Mouse (Mus musculus): ENCODE data around the gene Ppt2. TPM values are rescaled to one million over a fixed set of nuclear protein-coding genes. Genes with fewer than 3 reads are reported as not detected.

The Ppt2 gene
- total RNA-seq, 2 experiments from 2014 or later, result 47.9 to 49.3 TPM

DNA sequence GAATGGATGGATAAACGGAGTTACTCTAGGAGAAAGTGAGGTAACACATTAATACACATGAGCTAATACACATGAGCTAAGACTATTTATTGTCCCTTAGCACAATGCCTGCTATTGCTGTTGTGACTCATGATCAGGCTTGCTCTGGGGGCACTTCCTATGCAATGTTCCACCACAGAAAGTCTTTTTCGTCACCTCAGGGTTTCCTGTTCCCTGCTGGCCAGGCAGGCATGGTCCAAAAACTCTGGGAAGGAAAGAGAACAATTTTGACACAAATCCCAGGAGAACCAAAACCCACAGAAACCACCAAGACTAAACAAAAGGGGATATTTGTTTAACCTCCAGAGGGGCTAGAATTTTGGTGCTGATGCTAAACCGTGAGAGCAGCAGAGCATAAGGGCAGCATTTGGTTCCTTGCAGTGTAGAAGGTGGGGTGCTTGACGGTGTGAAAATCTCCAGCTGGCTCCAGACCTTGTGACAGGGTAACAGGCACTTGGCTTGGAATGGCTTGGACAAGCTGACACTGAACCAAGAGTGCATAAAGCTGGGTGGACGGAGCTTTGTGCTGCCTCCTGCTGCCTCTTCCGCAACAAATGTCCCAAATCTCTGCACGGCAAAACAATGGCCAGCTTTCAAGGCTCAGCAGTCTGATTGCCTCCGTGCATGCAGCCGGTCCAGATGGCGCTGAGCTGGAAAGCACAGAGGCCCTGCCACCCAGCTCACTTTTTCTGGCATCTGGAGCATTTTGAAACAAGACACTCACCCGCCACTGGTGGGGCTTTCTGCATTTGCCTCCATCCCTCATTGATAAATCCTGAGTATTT is 12.7 kb upstream of the Ppt2 start:
- peak in 1 of 2 experiments; percentile 75 for DNase-seq (ENCODE audit: low spot score in 2 of 2)

DNA sequence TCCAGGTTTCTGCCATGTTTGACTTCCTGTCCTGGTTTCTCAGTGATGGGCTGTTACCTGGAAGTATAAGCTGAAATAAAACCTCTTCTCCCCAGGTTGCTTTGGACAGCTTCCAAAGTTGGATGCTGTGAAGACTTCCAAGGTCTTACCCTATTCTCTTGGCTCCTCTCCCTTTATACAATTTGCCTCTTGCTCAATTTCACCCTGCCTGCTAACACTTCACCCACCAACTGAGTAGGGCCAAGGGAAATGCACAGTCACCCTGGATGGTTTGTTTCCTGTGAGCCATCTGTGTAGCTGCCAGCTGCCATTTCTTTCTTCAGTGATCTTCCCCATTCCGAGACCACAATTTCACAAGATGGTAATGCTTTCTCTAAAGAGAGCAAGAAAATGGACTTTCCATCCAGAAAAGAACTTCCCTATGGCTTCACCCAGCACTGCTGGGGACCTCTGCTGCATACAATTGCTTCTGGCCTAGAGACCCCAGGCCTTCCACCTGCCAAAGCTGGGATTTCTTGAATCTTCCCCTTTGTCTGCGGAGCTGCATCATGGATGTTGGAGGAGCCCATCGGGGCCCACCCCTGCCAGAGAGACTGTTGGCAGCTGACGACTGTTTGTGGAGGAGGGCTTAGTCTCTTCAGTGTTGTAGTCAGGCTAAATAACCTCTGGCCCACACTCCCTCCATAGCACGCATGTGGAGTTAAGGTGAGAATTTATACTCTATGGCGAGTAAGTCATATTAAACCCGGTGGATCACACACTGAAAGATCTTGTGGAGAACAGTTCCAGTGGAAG is 11.3 kb upstream of the Ppt2 start:
- no peak for DNase-seq (ENCODE audit: low spot score in 2 of 2)

DNA sequence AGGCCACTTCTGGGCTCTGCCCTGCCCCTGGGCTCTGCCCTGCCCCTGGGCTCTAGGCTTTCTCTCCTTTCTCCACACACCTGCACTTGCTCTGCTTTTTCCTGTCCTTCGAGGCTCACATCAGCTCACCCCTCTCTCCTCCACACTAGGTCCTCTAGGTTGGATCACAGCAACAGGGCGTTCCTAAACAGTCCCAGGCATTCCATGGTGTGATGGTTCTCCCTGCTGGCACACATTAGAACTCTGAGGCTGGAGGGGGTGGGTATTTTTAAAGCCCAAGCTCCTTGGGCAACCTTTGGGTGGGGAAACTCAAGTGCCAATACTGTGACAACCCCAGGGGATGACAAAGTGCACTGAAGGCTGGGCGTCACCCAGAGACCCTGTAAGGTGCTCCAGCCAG is 9.1 kb upstream of the Ppt2 start:
- DNase-seq (ENCODE audit: low spot score in 2 of 2), result no peak

DNA sequence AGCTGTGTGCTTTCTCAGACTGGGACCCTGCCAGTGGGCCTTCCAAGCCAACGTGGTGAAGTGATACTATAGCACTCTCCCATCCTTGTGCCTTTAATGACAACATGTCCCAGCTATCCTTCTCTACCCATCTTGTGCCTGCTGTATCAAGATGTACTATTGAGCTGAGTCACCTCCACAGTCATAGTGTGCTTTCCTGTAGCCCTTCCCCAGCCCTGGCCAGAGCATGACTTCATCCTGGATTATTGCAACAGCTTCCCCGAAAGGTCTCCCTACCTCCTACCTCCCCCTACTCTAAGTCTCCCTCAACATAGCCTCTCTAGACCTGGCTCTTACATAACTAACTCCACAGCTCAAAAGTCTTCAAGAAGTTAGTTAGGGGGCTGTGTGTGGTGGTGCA is 7.4 kb upstream of the Ppt2 start:
- no peak for DNase-seq (ENCODE audit: low spot score in 2 of 2)

DNA sequence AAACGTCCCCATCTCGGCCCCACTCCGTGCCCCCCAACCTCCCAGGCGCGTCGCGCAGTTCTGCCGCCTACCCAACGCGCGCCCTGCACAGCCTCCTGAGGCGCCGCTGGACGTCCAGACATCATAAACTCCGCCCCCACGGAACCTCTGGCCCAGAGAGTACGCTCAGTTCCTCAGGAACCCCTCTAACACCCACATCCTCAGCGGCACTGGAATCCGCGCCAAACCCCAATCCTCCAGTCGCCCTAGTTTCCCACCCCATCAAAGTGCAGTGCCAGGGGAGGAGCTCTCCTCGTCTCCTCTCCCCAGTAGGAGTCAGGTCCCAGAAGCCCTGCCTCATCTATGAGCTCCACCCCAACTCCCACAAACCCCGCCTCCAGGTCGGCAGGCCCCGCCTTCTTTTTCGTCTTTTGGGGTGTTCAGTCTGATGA is 4.0 kb upstream of the Ppt2 start:
- DNase-seq (ENCODE audit: low spot score in 2 of 2), result peak; percentile 91

DNA sequence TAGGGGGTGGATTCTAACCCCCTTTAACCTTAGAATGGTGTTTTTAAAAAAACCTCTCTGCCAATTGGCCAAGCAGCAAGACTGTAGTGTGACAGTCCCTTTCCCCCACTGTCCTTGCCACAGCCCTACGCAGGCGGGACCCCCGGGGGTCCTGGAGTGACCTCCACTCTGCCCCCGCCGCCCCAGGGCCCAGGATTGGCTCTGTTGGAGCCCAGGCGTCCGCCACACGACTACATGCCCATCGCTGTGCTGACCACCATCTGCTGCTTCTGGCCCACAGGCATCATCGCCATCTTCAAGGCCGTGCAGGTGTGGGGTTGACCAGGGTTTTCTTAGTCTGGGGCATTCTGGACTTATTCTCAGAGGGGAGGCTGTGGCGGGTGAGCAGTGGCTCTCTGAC is 3.3 kb upstream of the Ppt2 start:
- no peak for DNase-seq (ENCODE audit: low spot score in 2 of 2)

DNA sequence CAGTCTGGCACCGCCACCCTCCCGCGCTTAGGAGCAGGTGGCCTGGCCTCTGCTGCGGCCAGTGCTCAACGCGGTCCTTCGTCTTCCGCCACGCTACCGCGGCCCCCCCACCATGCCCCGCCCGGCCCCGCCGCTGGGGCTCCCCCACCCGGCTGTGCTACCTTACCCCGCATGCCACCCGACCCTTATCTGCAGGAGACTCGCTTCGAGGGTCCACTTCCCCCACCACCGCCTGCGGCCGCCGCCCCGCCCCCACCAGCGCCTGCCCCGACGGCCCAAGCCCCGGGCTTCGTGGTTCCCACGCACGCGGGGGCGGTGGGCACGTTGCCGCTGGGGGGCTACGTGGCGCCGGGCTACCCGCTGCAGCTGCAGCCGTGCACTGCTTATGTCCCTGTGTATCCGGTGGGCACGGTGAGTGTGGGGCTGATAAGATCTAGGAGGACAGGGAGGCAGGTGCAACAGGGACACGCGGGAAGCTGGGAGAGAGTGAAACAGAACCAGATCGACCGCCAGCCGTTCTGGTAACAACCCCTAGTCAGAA is 2.5 kb upstream of the Ppt2 start:
- peak in 1 of 2 experiments; percentile 46 for DNase-seq (ENCODE audit: low spot score in 2 of 2)

DNA sequence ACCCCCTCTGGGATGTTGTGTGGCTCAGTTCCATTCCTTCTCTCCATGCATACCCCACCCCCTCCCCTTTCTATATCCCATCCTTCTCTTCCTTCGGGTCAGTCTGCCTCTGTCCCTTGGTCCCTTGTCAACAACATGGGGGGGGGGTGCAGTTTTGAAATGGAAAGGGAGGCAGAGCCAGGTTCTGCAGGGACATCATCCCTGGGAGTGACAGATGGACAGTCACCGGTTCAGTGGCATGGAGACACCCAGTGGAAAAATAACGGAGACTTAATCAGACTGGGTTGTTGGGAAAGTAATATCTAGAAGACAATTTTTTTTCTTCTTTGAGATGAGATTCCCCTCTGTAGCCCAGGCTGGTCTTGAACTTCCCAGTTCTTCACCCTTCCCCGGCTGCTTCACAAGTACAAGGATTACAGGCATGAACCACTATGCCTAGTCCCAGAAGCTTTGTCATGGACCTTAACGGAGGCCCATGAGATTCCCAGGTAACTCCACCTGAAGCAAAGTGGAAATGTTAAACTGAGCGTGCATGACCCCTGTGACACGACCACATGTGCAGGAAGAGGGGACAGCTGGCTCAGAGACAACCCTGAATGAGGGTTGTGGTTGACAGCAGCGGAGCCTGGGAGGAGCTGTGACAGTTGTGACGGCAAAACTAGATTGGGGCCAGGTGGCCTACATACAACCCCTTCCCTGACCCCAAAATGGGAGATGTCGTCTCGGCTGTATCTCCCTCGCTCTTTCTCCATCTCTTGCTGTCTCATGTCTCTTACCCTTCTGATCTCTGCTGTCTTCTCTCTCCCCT is 1.7 kb upstream of the Ppt2 start:
- DNase-seq (ENCODE audit: low spot score in 2 of 2), result no peak

DNA sequence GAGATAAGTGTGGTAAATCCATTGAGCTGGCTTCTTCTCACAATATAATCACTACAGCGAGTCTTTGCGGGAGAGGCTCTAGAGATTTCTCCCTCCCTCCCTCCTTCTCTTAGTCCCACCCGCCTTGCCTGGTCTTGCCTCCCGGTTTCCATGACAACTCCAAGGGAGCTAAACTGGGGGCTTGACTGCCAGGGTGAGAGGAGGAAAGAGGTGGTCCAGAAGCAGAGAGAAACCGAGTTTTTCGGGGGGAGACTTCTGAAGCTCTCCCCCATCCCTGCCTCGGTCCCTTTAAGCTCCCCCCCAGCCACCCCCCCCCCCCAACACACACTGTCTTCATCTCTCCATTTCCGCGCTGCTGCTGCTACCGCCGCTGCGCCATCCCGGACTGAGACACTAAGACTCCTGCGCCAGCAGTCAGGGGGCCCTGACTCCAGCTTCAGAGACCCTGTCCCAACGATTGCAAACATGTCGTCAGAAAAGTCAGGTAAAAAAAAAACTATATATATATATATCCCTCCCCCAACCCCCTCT is 976 bp upstream of the Ppt2 start, which contains the start of gene Prrt1:
Prrt1 (plus strand) TSS at position 313 of the 531 bp plus-strand sequence.
- peak; percentile 75 to 85 for DNase-seq (ENCODE audit: low spot score in 2 of 2)

DNA sequence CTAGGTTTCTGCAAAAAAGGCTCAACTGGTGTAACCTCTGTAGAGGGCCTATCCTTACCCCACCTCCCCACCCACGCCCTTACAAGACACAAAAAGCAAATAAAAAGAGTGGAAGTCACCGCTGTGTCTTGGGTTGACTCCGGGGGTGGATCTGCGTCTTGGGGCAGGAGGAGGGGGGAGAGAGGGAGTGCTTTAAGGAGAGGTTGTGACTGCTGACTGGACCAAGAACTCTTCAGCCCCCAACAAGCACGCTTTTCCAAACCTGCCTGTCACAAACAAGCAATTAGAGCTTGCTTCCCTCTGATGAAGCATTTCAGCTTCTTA is 296 bp upstream of the Ppt2 start:
- DNase-seq (ENCODE audit: low spot score in 2 of 2), result no peak

DNA sequence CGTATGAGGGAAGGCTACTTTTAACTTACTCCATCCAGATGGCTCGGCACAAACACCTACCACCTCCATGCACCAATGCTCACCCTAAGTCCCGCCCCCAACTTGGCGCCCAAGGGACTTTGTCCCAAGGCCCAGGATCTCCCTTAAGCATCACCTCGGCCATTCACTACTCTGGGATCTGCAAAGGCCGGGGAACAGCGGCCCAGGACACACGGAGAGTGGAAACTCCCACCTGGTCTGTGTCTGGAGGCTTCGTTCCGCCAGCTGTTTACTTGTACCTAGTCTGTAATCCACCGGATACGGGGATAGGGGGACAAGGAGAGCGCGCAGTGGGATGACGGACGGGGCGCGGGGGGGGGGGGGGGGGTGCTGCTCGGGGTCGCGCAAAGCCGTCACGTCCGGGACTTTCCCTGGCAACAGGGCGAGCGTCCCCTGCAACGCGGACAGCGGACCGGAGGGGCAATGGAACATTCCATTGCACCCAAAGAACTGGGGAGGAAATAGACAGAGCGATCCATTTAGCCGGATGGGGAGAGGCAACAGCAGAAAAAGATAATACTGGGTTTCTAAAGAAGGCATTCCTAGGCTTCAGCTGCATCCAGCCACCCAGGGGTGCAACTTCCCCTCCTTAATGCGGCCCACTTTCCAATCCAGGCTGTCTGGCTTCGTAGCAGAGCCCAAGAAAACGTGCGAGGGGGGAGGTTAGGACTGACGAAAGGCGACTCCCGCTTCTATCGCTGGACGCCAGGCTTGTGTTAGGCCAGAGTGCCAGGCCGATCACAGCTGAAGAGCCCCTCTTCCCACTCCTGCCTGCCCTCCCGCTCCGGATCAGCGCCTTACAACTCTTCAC is 992 bp downstream of the Ppt2 start:
- DNase-seq (ENCODE audit: low spot score in 2 of 2), result peak; percentile 83 to 89

DNA sequence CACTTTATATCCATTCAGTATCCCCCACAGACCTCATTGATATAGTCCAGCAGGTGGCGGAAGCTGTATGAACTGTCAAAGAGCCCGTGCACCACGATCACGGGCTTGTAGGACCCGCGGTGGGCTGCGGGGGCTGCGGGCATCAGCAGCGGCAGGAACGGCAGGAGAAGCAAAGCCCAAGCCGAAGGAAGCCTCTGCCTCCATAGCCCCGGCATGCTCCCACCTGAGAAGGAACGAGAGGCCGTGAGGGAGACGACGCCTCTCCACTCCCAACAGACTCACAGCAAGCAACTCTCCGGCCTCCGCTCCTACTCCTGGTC is 1.6 kb downstream of the Ppt2 start:
- DNase-seq (ENCODE audit: low spot score in 2 of 2), result peak in 1 of 2 experiments; percentile 64

DNA sequence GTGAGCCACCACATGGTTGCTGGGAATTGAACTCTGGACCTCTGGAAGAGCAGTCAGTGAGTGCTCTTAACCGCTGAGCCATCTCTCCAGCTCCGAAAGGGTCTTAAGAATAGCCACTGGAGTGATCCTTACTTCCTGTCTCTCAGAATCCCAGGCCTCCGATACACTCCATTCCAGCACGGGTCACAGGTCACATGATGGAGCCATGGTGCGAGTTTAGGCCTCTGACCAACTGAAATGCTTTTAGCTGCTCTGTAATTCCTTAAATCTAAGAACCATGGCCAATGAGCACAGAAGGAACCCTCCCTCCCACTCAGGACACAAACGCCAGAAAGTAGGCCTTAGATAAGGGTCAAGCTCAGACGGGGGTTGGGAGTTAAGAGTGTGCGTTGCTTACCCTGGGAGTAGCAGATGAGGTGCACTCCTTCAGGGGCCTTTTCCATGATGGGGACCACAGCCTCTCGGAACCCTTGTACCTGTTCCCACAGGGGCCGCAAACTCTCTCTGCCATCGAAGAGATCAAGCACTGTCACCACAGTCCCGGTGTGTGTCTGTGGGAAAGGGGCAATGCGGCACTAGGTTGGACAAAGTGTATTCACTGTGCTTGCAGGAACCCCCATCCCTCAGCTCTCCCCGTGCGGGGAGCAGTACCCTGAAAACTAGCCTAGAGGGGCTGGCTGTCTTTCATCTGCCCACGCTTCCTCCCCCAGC is 2.1 kb downstream of the Ppt2 start:
- no peak for DNase-seq (ENCODE audit: low spot score in 2 of 2)

DNA sequence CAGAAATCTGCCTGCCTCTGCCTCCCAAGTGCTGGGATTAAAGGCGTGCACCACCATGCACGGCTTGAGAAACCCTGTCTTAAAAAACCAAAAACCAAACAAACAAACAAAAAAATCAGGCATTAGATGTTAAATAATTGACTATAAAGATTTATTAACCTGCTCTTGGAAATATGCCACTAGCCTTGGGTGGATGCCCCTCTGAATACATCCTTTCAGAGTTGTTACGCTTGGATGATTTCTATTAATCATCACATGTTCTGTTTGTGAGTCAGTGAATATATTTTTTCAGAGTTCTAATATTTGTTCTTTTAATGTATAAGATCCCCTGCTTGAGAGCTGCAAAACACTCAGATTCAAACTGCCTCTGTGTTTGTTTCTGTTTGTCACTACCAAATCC is 3.3 kb downstream of the Ppt2 start:
- DNase-seq (ENCODE audit: low spot score in 2 of 2), result no peak

DNA sequence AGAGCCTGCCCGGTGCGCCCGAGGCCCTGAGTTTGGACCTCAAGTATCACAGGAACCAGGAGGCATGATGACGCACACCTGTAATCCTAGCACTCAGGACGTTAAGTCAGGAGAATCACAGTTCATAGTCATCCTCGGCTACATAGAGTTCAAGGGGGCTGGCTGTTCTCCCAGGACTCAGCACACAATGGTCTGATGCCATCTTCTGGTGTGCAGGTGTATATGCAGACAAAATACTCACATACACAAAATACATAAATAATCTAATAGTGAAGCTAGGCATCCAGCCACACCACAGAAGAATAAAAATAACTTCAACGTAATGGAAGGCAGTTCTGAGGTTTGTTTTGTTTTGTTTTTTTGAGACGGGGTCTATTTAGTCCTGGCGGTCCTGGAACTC is 5.1 kb downstream of the Ppt2 start:
- no peak for DNase-seq (ENCODE audit: low spot score in 2 of 2)

DNA sequence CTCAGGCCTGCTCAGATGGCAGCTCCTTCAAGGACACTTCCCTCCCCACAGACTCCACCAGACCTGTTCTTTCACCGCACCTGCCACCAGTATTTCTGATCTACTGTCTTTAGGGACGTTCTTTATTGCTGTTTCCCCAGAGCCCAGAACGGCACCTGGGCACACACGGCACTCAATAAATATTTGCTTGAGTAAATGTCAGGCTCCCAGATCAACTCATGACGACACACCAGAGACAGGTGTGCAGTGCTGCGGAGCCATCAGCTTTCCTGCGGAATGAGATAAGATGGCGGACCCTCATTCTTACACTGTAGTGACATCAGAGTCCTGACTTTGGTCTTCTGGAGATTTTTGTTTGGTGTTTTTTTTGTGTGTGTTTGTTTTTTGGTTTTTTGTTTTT is 7.3 kb downstream of the Ppt2 start:
- no peak for DNase-seq (ENCODE audit: low spot score in 2 of 2)

DNA sequence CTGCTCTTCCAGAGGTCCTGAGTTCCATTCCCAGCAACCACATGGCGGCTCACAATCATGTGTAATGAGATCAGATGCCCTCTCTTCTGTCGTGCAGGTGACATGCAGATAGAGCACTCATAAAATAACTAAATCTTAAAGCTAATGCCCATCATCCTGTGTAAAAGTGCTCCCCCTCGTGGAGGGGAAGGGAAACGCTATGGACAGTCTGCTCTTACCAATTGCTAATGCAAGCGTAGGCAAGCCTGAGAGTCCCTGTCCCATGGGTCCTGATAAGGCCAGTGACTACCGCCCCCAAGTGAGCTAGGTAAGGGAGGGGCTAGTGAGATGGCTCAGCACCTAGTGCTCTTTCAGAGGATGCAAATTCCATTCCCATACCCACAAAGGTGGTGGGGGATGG is 9.3 kb downstream of the Ppt2 start:
- peak in 1 of 2 experiments; percentile 82 for DNase-seq (ENCODE audit: low spot score in 2 of 2)

DNA sequence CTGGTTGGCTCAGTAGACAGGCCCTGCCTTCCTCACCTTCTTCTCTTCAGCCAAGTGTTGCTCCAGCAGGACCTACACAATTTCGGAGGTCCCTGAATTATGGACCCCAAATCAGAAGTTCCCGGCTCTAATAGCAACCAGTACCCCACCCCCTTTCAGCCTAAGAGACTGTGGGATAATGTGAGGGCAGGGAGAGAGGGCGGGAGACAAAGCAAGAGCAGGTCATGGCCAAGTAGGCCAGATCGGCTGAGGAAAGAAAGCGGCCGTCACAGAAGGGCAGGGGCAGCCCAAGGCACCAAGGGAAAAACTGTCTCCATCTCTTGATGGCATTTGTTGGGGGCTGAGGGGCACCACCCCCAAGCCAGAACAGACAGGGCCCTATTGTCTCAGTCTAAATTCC is 12.4 kb downstream of the Ppt2 start, which contains the start of gene Egfl8:
Egfl8 (minus strand) TSS at position 101 of the 400 bp plus-strand sequence.
- DNase-seq (ENCODE audit: low spot score in 2 of 2), result no peak

DNA sequence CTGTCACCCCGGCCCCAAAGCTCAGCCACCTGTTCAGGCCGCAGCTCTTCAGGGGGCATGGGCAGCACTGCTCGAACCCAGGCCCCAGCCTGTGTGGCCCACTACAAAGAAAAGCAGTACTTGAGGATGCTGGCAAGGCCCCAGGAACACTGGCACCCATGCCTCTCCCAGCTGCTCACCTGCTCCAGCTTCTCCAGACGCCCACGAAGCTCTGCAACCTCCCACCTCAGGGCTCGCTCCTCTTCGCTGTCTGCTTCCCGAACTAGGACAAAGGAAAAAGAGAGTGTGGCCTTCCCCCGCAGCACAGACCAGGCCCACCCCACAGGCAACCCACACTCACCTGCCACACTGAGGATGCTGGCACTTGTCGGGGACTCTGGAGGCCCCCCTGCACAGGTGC is 14.5 kb downstream of the Ppt2 start:
- DNase-seq (ENCODE audit: low spot score in 2 of 2), result no peak

Measured in layer of hippocampus, adult 18-20 months (tissue).